Mouse (Mus musculus) gastrocnemius, adult 8-10 months (tissue): ENCODE results near the gene Cdc25a. TPM values are rescaled to one million over a fixed set of nuclear protein-coding genes. Genes with fewer than 3 reads are reported as not detected.
A peak's percentile ranks its signal among the peaks of the same experiment; 100 is the strongest.

Experiments used
- DNase-seq, 2 experiments: peaks; one replicate each; pipeline ENCODE4 v3.0.0; 2022; ENCODE audit warnings: low spot score in 2 of 2
- total RNA-seq, 4 experiments: library from RNA; stranded (reverse); gene quantifications; 2 replicates each; pipeline ENCODE4 v1.2.4; 2022

Cdc25a gene
- 1 to 10 TPM; 4.1 to 5.7 (median 4.6) TPM for total RNA-seq

DNA sequence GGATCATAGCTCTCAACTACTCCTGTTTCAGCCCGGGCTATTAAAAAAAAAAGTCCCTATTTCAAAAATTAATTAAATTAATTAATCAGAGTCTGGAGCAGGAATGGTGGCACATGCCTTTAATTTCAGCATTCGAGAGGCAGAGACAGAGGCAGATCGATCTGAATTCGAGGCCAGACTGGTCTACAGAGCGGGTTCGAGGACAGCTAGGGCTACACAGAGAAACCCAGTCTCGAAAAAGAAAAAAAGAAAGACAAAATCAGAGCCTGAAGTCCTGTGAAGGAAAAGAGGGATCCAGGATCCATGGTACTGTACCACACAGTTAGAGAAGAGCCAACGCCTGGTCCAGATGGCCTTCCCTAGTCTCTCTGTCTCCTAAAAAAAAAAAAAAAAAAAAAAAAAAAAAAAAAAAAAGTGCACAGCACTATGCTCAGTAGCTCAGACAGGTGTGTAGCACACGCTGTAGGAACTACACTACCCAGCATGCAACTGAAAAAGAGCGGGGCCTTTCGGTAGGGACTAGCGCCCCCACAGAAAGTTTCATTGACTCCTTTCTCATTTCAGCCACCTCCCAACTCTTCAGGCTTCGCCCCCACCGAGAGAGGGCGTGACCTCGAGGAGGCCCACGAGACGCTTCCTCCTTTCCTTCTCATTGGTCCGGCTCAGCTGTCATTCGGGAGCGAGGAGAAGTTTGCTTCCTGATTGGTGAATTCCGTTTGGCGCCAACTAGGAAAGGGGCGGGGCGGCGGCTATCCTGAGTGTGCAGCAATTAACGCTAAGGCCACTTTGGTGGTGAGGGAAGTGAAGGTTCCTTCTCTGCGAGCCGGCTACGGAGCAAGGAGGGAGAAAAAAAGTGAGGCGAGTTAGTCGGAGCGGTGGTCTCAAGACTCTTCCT lies at the start of gene Cdc25a:
Gene Cdc25a, plus strand, starts transcription at position 783 of the 895 bp plus-strand sequence.
- peak; percentile 96 to 97 for DNase-seq

DNA sequence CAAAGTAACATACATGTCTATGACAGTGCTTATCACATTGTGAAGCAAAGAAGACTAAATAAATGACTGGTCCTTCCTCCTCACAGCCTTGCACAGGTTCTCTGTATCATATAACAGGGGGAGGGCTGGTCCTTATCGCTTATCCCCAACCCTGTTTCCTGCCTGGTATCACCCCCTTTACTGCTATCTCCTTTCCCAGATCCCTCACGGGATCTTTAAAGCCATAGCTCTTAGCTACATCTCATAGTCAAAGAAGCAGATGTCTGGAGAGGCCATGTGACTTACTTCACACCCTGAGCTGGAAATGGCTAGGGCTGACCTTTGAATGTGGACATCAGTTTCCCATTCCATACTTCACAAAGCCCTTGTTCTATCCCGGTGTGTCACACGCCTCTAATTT lies 49.6 kb upstream of the Cdc25a start:
- DNase-seq, result no peak

DNA sequence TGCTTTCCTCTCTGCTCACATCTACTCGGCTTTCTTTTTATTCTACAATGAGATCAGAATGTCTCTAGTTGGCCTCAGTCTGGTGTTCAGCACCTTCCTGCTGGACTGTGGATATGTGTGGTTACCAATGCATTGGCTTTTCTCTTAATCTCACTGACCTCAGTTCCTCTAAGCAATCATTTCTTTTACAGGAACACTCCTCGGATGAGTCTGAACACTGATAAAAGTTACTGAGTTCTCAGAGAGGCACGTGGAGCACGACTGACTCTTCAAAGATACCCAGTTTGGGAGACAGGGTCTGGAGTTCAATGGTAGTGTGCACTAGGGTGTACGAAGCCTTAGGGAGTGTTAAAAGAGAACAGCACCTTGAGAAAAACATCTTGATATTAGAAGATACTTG lies 49.2 kb upstream of the Cdc25a start:
- no peak for DNase-seq

DNA sequence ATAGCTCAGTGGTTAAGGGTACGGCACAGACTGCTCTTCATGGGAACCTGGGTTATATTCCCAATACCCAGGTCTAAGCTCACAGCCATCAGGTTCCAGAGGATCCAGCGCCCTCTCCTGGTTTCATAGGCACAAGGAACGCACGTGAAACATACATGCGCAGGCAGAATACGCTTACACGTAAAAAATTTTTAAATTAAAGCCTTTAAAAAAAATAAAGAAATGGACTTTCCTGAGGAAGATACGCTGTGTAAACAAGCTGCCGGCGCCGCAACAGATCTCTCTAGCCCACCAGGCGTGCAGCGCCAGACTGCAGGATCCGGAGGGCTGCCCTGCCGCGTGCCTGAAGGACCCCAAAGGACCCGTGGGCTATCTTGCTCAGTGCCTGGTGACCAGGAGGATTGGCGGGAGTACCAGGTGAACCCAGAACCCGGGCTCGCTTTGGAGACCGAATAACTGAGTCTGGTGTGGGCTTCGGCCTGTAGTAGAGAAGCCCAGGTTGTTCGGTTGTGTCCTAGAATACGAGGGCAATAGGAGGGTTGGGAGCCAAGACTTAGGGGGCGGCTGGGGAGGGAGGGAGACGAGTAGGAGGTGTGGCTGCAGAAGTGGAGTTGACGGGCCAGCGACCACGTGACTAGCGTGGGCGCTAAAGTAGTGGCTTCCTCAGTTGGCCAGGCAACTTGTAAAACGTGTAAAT lies 42.8 kb upstream of the Cdc25a start, which contains the start of gene Nme6:
Gene Nme6, plus strand, starts transcription at position 359 of the 697 bp plus-strand sequence.
- peak; percentile 71 to 76 for DNase-seq

DNA sequence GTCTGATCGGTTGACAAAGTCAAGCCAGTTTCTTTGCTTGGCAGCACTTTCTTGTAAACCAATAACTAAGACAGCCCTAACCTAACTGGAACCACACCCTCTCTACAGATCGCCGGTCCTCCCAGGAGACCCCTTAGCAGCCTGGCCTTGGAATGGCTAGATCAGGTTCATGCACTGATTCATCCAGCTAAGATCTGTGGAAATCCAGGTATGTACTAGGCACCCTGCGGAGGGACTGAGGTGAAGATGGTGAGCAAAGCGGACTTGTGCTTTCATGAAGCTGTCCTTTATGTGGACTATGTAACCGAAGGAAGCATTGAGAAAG lies 42.3 kb upstream of the Cdc25a start:
- no peak for DNase-seq

DNA sequence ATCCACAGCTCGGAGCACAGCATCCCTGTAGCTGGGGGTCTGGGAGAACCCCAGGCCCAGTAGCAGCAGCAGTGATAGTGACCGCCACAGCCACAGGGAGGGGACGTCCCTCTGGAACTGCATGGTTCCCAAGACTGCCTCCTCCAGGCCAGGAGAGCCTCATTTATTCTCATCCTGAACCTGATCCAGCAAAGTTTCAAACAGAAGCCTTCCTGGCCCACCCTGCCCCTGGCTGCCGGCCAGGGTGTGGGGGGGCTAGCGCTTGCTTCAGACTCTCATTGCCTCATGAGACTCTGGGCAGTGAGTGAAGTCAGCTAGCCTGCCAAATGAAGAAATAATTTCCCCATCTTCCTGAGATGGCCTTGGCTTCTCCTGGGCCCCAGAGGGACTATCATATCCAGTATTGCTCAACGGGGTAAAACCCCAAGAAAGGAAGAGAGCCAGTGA lies 26.0 kb upstream of the Cdc25a start, which contains the start of gene Camp:
Gene Camp, minus strand, starts transcription at position 306 of the 447 bp plus-strand sequence.
- peak; percentile 65 to 75 for DNase-seq

DNA sequence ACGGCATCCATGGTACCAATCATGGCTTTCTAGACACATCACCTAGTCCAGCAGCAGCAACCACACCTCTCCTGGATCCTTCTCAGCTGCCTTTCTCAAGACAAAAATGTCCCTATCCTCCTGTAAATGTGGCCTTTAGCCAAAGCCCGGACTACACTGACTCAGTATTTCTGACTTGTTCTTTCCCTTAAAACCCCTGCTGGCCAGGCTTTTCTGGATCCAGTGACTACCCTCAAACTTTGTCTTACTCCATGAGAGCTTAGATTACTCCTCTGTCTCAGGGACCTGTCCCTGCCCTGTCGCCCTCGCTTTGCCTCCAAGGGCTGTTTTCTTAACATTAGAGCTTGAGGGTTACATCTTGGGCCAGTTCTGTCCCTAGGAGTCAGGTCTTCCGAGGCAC lies 25.3 kb upstream of the Cdc25a start:
- no peak for DNase-seq

DNA sequence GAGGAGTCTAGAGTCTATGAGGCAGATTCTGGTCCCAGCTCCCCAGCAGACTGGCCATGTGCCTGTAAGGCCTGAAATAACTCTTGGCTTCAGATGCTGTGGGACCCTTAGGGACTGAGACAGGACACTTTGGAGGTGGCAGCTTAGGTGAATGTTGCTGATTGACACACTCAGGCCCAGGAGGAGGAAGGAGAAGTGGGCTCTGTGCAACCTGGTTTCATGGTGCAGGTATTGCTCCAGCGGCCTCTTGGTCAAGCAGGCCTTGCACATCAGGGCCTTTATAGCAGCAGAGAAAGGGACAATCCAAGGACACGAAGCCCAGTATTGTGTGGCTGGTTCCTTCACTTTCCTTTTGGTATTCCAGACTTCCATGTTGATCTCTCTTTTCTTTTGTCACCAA lies 21.0 kb upstream of the Cdc25a start:
- DNase-seq, result no peak

DNA sequence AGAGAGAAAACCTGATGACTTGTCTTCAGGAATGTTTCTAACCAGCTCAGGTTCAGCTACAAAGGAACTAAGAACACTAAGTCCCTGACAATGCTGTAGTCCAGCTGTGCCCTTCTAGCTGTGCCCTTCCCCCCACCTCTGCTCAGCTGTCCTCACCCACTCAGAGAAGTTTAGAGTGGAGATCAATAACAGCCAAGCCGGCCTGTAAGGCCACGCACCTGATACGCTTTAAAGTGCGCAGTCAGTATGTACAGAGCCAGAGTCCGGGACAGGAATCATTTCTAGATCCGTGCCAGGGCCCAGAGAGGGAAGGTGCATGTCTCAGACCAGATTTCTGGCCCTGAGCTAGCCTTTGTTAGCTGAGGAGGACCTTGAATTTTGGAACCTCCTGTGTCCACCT lies 19.4 kb upstream of the Cdc25a start:
- no peak for DNase-seq

DNA sequence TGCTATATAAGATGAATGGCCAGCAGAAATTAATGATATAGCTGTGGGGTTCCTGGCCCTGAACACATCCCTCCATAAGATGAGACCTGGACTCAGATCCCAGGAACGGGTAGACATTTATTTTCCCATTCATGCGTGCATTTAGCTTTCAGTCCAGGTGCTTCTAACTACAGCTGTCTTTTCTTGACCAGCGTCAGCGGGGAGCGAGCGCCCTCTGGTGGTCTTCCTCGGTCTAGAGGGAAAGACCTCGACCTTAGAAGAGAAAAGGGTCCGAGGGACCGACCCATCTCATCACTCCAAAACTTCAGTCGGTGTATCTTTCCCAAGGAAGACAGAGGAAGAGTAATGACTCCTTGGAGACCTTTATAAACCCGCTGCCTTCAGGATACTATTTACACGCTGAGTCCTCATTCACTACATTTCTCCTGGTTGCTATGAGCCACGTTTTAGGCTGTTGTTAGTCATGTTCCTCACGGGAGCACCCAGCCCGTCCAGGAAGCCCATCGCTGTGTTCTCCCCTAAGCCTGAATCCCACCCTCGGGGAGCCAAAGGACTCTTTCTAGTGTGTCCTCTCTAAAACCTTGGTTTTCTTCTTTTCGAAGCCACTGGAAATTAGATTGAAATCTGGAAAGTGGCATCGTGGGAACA lies 12.9 kb upstream of the Cdc25a start:
- DNase-seq, result peak; percentile 47 to 50

DNA sequence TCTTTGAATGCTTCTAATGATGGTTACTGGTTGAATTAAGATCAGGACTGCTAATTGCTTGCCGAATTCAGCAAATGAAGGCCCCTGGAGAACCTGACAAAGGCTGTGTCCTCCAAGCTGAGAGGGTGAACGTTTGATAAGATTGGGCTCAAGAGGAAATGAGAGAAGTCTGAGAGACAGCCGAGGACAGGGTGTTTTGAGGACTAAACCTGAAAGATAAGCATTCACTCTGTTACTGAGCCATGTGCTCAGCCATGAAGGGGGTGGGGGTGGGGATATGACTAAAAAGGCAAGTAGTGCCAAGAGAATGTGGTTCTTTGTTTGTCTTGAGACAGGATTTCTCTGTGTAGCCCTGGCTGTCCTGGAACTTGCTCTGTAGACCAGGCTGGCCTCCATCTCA lies 12.3 kb upstream of the Cdc25a start:
- no peak for DNase-seq

DNA sequence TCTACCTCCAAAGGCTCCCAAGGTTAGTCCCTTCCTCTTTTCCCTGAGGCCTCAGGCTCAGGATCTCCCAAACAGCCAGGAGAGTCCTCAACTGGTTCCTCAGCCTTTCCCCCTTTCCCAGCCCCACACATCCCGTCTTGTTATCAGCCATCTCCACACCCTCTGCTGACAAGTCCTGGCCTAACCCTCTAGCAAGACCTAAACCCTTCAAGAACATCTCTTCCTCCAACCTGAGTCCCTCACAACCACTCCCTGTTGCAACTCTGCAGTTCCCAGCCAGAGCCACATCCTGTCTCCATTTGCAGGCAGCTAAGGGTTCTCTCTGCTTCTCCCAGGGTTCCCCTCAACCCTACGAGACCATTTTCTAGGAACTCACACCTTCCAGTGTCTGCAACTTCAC lies 9.2 kb upstream of the Cdc25a start:
- no peak for DNase-seq

DNA sequence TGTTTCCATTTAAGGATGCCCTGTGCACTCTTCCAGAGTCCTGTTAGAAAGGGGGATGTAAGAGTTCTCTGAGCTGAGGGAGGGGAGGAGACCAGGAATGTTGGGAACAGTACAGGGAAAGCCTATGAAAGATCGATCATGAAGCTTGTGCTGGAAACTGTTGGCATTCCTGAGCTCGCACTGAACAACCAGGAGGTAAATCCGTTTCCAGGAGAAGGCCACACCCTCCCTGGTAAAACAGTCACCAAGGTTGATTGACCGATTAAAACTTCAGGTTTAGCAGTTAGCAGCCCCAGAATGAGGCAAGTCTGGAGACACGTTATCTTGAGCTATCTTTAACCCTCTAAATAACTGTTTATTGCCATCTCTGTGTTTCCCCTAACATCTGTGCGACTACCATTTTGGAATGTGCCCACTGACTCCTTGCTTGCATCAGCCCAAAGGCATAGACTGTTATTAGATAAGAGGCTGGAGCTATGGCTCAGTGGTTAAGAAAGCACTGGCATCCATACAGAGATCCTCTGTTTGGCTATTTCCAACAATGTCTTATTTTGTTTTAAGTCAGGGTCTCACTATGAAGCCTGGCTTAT lies 4.3 kb upstream of the Cdc25a start:
- no peak for DNase-seq

DNA sequence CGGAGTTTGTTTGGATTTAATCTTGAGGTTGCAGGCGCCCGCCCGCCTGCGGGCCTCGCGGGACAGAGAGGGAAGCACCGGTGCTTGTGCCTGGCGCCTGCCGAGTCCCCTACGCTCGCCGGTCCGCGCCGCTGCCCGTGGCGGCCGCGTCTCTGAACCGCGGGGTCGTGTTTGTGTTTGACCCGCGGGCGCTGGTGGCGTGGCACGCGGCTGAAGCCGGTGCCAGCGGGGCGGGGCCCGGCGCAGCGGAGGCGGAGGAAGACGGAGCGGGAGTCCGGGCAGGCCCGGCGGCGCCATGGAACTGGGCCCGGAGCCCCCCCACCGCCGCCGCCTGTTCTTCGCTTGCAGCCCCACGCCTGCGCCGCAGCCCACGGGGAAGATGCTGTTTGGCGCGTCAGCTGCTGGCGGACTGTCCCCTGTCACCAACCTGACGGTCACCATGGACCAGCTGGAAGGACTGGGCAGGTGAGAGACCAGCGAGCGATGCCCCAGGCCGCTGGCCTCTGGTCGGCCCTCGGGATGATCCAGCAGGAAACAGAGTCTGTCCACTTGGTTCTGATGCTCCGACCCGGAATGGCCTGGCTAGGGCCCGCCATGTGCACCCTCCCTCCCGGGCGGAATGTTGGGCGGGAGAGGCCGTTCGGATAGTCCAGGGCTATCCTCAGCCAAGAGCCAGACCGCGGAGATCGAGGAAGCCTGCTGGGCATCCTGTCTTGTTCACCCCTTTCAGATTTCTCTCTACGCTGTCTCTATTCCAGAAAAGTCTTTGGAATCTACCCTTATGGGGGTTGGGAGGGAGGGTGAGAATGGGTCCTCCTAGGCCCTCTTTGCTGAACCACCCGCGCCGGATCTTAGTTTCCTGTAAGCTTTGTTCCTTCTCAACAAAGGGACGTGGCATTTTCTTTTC lies 569 bp downstream of the Cdc25a start:
- DNase-seq, result peak; percentile 24 to 37

DNA sequence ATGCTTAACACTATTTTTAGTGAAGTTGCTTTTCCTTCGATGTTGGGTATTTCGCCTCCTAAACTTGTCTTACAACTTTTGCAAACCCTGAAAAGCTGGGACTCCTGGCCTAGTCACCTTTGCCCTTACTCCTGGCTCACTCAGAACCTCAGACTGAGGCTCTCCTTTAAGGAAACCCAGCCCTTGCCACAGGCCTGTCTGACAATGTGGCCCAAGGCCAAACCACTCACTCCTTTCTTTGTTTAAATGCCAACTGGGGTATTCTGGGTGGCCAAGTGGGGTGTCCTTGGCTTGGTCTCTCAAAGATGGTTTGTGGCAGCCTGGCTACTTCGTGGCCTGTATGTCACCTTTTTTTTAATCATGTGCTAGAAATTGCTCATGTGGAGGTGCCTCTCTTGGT lies 1.4 kb downstream of the Cdc25a start:
- no peak for DNase-seq

DNA sequence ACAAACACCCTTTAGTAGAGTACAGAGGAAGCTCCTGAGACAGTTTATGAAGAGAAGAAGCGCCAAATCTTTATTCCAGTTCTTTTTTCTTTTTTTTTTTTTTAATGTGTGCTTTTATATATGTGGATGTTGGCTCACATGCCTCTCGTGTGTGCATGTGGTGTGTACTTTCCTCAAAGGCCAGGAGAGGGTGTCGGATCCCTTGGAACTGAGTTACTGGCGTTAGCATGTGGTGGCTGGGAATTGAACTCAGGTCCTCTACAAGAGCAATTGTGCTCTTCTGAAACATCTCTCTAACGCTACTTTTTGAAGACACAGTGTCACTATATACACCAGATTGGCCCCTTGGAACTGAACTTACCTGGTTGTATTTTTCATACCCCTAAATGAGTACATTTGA lies 2.3 kb downstream of the Cdc25a start:
- no peak for DNase-seq

DNA sequence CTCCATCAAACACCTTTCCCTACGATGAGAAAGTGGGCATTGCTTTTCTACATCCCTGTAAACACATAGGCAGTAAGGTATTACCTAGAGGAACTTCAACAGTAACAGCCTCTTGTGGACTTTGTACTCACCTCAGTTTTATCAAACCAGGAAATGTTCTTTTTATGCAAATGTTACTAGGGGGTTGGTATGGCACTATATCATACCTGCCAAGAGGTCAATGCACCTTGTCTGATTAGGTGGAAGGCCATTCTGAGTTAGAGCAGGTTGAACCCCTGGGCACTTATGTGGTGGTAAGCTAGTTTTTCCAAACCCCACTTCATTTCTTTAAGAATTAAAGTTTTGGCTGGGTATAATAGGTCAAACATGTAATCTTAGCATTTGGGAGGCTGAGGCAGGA lies 3.9 kb downstream of the Cdc25a start:
- DNase-seq, result no peak

DNA sequence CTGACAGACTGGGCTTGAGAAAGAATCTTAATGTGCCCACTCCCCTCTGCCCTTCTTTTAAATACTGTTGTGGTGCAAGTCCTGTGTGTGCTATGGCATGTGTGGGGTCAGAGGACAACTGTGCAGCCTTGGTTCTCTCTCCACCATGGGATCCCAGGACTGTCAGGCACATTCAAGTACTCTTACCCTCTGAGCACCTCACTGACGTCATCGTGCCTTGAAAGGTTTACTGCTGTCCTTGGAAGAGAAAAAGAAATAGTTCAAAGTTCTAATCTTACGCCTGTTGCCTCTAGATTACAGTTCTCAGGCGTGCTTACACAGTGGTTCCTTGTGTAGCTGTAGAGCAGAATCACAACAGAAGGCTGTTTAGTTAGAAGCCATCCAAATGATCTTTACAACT lies 10.9 kb downstream of the Cdc25a start:
- DNase-seq, result no peak

DNA sequence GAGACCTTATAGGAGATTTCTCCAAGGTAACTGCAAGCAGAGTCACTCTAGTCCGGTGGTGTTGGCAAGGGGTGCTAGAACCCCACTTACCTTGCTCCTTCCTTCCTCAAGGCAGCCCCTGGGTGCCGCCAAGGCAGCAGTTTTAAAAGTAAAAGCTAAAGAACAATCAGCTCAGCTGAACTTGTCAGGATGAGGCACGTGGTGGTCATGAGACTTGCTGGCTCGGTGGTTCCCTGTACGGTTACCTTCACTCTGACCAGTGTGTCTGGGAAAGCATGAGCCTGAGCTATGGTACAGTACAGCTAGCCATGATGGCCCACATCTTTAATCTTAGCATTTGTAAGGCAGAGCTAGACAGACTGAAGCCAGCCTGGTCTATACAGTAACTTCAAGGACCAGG lies 11.9 kb downstream of the Cdc25a start:
- DNase-seq, result no peak

DNA sequence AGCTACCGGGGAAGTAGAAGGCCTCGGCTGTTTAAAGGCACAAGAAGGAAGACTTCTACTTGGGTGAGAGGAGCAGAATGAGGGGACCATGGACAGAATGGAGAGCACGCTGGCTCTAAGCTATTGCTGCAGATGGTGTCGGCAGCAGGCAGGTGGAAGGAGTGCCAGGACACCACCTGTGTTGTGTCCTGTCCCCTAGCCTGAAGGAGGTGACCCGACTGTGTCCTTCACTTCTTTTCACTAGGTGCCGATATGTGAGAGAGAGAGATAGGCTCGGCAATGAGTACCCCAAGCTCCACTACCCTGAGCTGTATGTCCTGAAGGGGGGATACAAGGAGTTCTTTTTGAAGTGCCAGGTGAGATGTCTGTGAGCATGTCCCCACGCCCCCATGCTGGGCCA lies 16.1 kb downstream of the Cdc25a start:
- DNase-seq, result no peak
